Mouse (Mus musculus) layer of hippocampus, postnatal 10 days (tissue): ENCODE measurements around the gene 9630041A04Rik. TPM values are rescaled to one million over a fixed set of nuclear protein-coding genes. Genes with fewer than 3 reads are reported as not detected.

Experiments used
- DNase-seq, 2 experiments: peaks; one replicate each; pipeline ENCODE4 v3.0.0; 2021; ENCODE audit warnings: low spot score in 2 of 2
- long read RNA-seq: library from polyadenylated mRNA; stranded (forward); transcript quantifications from one replicate; pipeline ENCODE4 v2.0.0, GENCODE M21; 2023
- total RNA-seq, 2 experiments: library from RNA; stranded (reverse); gene quantifications; 2 replicates each; pipeline ENCODE4 v1.2.3; 2021

Gene 9630041A04Rik
- total RNA-seq, result not detected
- long read RNA-seq, result 0 reads

- DNase-seq, result no peak
Measured at GRCm38 (mm10) chr9:101861596-101862471, at the start of gene 9630041A04Rik. TSS of gene 9630041A04Rik (plus strand) at chr9:101861841.

GRCm38 (mm10) chr9:101823896-101824295 is 37.7 kb upstream of the 9630041A04Rik start:
- no peak for DNase-seq

- no peak for DNase-seq
Measured at GRCm38 (mm10) chr9:101825626-101826025, 36.0 kb upstream of the 9630041A04Rik start.

GRCm38 (mm10) chr9:101833619-101834018 is 28.0 kb upstream of the 9630041A04Rik start:
- DNase-seq, result no peak

- no peak for DNase-seq
Measured at GRCm38 (mm10) chr9:101841101-101841500, 20.5 kb upstream of the 9630041A04Rik start.

- DNase-seq, result no peak
Measured at GRCm38 (mm10) chr9:101843893-101844292, 17.7 kb upstream of the 9630041A04Rik start.

- no peak for DNase-seq
Measured at GRCm38 (mm10) chr9:101845691-101846090, 15.9 kb upstream of the 9630041A04Rik start.

- peak; percentile 49 to 59 for DNase-seq
Measured at GRCm38 (mm10) chr9:101862481-101863065, 932 bp downstream of the 9630041A04Rik start.

- DNase-seq, result no peak
Measured at GRCm38 (mm10) chr9:101863130-101863529, 1.5 kb downstream of the 9630041A04Rik start.

- DNase-seq, result no peak
Measured at GRCm38 (mm10) chr9:101868593-101868992, 7.0 kb downstream of the 9630041A04Rik start.

GRCm38 (mm10) chr9:101870034-101870433 is 8.4 kb downstream of the 9630041A04Rik start:
- no peak for DNase-seq

- no peak for DNase-seq
Measured at GRCm38 (mm10) chr9:101875306-101875705, 13.7 kb downstream of the 9630041A04Rik start.

- no peak for DNase-seq
Measured at GRCm38 (mm10) chr9:101877109-101877987, 15.7 kb downstream of the 9630041A04Rik start.

GRCm38 (mm10) chr9:101883295-101883694 is 21.7 kb downstream of the 9630041A04Rik start:
- DNase-seq, result peak in 1 of 2 experiments; percentile 9

GRCm38 (mm10) chr9:101897851-101898250 is 36.2 kb downstream of the 9630041A04Rik start:
- DNase-seq, result no peak

- peak in 1 of 2 experiments; percentile 27 for DNase-seq
Measured at GRCm38 (mm10) chr9:101903406-101903805, 41.8 kb downstream of the 9630041A04Rik start.

- no peak for DNase-seq
Measured at GRCm38 (mm10) chr9:101907747-101908255, 46.2 kb downstream of the 9630041A04Rik start.

- DNase-seq, result no peak
Measured at GRCm38 (mm10) chr9:101908849-101909248, 47.2 kb downstream of the 9630041A04Rik start.

GRCm38 (mm10) chr9:101909491-101909890 is 47.9 kb downstream of the 9630041A04Rik start:
- no peak for DNase-seq

GRCm38 (mm10) chr9:101911176-101911866 is 49.7 kb downstream of the 9630041A04Rik start:
- DNase-seq, result peak; percentile 23 to 33
